Mouse (Mus musculus): Measurements from ENCODE around the gene Pitpnb.
A peak's percentile ranks its signal among the peaks of the same experiment; 100 is the strongest.

Gene Pitpnb

DNA sequence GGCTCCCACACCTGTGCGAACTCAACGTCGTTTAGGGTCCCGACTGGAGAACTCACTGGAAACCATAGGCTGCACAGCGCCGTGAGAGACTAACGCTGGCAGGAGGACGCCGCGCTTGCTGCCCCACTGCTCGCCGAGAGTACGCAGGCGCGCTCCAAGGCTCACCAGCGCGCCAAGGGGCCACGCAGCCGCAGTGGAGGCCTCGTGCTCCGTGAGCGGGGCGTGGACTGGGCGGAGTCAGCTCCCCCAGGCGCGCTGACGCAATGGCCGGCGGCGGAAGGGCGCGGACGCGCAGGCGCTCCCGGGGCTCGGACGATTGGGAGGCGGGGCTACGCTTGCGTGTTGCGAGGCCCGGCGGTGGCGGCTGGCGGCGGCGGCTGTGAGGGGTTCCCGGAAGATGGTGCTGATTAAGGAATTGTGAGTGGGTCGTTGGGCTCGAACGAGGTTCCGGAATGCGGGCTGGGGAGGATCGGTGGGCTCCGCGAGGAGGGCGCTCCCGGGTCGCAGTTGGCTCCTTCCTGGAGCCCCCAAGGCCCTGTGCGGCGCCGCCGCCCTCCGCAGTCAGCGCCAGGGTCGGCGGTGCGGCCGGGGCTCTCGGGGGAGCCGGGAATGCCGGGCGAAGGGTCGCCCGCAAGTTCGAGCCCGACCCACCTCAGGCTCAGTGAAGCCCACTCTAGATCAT lies at the start of gene Pitpnb:
Gene Pitpnb (plus strand): TSS at position 347 of the 682 bp plus-strand sequence.
- peak; percentile 96 to 99 for DNase-seq (ENCODE audit: low spot score in 2 of 2)

DNA sequence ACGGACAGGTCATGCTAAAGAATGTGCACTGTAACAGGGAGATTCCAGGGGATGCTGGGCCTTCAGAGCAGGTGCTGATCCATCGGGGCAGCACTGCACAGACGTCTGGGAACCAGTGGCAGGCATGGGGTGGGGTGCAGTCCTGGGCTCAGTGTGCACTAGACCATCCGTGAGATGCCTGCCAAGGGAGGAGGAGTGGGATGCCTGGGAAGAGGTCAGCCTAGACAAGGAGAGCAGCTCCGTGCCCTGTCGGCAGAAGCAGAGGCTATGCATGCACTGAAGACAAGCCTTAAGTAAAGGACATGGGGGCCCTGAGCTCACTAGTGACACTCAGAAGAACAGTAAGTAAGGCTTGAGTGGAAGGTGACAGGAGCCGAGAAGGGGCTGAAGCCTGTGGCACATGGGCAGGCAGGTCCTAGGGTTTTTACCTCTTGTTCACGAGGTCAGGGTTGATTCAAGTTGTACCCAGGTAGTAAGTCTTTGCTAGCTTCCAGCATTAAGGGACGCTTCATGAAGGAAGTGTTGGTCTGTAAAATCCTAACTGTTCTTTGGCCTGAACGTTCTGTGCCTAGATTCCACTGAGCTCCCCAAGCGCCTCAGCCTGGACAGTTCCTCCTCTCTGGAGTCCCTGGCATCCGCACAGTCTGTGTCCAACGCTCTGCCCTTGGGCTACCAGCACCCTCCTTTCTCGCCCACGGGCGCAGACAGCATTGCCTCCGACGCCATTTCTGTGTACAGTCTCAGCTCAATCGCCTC lies 46.0 kb upstream of the Pitpnb start:
- DNase-seq (ENCODE audit: low spot score in 2 of 2) = no peak

DNA sequence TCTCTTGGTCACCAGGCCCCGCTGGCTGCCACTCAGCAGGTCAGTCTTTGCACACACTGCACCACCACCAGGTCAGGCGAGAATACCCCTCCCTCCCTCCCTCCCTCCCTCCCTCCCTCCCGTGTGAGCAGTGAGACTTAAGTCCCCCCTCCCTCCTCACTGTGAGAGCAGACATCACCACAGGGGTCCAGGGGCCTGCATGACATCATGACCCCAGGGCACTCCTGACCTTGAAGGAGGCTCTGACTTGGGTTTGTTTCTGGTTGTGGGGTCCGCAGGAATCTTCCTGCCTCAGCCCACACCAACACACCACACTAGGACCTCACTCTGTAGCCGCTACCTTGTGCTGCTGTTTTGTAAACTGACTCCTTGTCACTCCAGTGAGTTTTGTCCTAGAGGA lies 43.0 kb upstream of the Pitpnb start:
- DNase-seq (ENCODE audit: low spot score in 2 of 2) = no peak

DNA sequence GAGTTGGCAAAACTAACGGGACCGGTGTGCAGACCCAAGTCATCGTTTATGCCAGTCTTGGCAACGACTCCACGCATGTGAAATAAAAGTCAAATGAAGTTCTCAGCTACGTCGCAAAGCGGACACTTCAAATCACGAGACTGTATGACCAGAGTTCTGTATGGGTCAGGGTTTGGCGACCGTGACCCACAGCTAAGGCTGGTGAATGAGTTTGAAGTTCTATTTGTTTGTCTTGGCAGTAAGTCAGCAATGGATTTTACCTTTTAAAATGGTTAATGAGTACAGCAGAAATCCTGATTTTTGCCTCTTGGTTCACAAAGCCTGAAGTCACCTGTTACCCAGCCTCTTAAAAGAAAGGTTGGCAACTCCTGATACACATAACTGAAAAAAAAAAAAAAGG lies 42.1 kb upstream of the Pitpnb start:
- DNase-seq (ENCODE audit: low spot score in 2 of 2) = no peak

DNA sequence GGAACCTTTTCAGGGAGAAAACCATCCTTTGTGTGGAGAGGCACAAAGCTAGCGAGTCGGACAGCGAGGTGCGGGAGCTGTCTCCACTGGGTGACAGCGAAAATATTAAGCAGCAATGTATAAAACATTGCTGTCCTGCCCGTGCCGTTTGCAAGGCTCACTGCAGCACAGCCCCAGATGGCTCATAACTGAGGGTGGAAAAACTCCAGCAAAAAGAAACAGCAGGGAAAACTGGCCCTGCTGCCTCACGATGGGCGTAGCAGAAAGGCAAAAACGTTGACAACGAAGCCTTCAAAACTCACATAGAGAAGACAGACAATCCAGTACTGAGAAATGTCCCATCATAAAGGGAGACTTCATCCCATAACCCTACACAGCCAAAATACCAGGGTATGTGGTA lies 40.5 kb upstream of the Pitpnb start:
- DNase-seq (ENCODE audit: low spot score in 2 of 2) = no peak

DNA sequence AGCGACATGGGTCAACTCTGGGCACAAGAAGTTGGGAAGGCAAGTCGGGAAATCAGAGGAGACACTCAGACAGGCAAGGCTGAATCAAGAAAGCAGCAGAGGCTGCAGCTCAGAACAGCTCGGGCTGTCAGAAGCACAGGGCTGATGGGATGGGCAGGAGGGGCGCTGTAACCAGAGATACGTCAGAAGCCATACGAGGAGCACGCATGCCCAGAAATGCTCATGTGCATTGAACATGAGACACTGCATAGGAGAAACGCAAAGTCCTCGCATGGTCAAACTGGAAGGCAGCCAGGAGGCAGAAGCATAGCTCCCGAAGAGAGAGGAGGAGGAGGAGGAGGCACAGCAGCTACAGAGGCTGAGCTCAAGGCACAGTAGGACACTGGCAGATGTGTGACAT lies 38.9 kb upstream of the Pitpnb start:
- no peak for DNase-seq (ENCODE audit: low spot score in 2 of 2)

DNA sequence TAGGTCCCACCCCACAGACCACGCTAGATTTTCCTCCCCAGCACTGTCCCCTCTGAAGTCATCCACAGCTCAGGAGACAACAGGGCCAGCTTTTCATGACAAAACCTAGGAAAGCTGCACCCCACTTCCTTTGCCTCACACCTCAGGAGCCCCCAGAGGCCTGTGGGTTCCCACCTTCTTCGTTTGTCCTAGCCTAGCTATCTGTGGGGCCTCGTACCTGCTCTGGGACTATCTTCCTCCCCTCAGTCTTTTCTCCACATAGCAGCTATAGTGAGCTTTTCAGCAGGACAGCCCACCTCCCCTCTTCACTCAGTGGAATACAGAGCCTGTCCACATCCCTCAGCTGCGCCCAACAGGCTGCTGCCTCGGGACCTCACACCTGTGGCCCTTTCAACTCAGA lies 32.8 kb upstream of the Pitpnb start:
- DNase-seq (ENCODE audit: low spot score in 2 of 2) = no peak

DNA sequence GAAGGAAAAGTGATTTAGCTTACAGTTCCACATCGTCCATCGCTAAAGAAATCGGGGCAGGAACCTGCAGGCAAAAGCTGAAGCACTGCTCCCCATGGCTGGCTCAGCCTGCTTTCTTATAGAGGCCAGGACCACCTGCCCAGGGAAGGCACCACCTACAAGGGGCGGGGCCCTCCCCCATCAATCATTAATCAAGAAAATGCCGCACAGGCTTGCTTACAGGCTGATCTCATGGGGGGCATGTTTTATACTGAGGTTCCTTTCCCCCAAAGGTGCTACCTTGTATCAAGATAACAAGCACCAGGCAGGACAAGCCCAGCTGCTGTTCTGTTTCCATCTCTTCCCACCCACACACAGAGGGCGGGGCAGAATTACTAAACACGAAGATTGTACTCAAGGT lies 31.9 kb upstream of the Pitpnb start:
- DNase-seq (ENCODE audit: low spot score in 2 of 2) = no peak

DNA sequence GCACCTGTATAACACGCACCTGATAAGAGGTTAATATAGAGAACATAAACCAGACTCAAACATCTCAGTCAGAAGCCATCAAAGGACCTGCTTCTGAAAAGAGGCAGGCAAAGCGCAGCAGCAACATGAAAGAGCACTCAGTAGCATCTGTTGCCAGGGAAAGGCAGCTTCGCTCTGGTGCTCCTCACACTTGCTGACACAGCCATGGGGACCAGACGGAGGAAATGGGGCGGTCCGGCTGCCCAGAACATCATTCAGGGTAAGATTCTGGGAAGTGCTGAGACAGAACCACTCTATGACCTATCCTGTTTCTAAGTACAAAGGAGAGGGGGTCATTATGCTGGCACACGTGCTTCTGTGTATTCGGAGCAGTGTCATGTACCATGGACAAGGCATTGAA lies 29.8 kb upstream of the Pitpnb start:
- peak in 1 of 2 experiments; percentile 14 for DNase-seq (ENCODE audit: low spot score in 2 of 2)

DNA sequence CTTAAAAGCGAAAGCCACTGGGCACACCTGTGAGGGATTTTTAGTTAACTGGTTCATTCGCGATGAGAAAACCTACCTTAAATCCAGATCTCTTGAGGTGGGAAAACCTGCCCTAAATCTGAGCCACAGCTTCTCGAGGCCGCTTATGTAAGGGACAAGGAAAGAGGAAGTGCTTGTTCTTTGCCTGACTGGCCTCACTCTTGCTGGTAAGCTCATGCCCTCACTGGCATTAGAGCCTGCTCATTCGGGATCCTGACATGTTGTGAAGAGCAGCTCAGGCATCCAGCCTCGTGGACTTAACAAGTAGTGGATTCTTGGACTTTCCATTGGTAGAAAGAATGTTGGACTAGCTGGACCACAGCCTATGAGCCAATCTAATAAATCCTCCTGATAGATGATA lies 28.8 kb upstream of the Pitpnb start:
- DNase-seq (ENCODE audit: low spot score in 2 of 2) = no peak

DNA sequence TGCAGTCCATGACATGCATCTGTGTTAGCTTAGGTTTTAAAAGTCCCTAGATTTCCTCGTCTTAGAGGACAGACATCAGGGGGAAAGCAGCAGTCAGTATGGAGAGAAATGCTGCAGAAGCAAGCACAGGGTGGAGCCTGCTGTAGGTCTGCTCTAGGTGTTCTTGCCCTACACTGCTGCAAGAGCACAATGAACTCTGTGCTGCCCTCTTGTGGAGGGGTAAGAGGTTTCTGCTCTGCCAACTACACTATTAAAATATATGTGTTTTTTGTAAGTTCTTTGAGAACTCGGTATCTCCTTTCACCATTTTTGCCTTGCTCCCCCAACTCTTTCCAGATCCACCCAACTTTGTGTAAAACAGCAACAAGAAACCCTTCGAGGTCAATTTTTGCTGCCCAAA lies 25.8 kb upstream of the Pitpnb start:
- no peak for DNase-seq (ENCODE audit: low spot score in 2 of 2)

DNA sequence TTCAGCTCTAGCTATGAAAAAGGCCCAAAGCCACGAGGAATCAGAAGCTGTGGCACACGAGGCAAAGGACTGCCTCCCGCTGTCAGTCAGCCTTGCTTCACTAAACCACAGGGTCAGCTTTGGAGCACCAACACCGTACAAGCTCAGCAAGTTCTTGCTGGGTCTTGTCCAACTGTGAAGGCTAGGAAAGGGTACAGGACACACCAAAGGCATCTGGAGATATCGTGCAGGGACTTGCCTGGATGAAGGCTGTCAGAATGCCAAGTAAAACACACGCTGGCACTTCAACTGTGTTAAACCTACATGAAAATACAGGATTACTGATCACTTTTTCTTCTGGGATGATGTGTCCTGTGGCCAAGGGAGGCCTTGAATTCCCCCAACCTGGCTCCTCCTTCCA lies 20.4 kb upstream of the Pitpnb start:
- DNase-seq (ENCODE audit: low spot score in 2 of 2) = no peak

DNA sequence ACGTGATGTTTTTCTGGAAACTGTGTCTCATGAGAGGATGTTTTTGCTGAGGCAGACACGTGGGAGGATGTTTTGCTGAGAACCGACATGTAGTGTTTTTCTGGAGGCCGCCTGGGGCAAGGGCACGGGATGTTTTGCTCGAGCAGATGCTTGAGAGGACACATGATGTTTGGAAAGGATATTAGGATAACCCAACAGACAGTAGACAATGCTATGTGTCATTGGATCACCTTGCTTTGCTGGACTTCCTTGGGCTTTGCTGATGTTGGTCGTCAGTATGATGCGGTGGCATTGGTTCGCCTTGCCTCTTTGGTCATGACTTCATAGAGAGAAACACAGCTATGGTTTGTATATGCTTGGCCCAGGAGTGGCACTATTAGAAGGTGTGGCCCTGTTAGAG lies 16.7 kb upstream of the Pitpnb start:
- no peak for DNase-seq (ENCODE audit: low spot score in 2 of 2)

DNA sequence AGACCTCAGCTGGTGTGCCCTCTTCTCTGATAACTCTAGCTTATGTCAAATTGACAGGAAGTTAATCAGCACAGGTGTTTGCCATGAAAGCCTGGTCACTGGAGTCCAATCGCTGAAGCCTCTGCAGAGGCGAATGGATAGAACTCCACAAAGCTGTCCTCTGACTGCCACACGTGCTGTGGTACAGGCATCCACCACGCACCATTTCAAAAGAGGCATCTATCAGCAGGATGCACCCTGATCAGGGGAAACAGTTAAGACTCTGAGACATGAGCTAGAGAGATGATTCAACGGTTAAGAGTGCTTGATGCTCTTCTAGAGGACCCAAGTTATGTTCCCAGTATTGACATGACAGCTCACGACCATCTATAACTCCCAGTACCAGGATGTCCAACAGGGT lies 15.5 kb upstream of the Pitpnb start:
- no peak for DNase-seq (ENCODE audit: low spot score in 2 of 2)

DNA sequence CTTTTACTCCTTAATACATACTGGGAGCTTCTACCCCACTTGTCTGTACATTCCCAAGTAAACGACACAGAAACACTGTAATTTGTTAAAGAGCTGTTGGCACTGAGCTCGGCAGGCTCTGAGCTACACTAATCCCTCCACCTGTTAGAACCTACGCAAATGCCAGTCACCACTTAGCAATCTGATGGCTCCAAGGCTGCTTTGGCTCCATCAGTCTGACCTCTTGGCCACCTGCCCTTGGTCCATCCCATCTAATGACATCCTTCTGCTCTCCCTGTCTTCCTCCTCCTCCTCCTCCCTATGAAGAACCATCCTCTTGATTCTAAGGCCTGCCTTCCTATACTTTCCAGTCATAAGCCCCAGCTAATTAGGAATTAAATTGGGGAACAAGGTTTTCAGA lies 13.0 kb upstream of the Pitpnb start:
- no peak for DNase-seq (ENCODE audit: low spot score in 2 of 2)

DNA sequence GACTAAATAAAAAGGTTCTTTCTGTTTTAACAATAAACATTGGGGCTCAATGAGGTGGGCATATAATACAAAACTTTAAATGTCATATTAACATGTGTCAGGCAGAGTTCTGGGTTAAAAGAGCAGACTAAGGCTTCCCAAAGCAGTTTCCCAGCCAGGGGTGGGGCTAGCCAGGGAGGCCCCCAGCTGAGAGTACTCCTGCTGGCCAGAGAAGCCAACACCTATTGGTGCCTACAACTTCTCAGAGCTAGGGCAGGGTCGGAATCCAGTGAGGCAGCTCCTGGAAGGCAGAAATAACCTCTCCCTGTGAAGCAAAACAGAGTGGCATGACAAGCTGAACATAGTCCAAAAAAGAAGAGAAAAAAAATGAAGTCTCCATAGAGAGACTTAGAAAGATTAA lies 11.6 kb upstream of the Pitpnb start:
- DNase-seq (ENCODE audit: low spot score in 2 of 2) = no peak

DNA sequence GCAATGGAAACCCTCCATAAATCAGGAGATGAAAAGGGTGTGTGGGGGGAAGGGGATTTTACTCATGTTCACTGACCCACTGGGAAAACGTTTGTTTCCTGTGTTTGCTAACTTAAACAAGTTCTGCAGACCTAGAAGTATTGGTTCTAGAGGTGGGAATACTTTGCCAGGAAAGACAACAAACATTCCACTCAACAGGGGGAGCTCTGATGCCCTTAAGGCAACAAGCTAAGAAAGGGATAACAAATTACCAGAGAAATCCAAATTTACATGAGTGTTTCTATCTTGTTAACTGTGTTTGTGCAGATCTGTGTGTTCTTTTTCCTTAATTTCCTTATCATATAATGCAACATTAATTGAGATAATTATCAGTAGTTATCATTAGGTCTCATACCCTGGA lies 4.8 kb upstream of the Pitpnb start:
- DNase-seq (ENCODE audit: low spot score in 2 of 2) = no peak

DNA sequence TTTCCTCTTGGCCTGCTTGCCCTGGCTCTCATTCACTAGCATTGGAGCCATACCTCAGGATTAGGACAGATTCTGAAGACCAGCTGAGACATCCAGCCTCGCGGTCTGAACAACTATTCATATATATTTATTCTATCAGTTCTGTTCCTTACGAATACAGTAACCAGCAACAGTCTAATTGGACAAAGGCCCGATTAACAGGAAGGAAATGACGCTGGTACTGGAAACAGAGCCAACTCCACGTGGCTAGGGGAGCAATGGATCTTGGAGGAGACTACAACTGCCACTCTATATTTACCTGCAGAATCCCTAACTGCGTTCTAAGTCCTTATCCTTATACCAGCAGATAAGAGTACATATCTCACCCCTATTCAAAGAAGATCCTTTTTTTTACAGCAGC lies 3.1 kb upstream of the Pitpnb start:
- no peak for DNase-seq (ENCODE audit: low spot score in 2 of 2)

DNA sequence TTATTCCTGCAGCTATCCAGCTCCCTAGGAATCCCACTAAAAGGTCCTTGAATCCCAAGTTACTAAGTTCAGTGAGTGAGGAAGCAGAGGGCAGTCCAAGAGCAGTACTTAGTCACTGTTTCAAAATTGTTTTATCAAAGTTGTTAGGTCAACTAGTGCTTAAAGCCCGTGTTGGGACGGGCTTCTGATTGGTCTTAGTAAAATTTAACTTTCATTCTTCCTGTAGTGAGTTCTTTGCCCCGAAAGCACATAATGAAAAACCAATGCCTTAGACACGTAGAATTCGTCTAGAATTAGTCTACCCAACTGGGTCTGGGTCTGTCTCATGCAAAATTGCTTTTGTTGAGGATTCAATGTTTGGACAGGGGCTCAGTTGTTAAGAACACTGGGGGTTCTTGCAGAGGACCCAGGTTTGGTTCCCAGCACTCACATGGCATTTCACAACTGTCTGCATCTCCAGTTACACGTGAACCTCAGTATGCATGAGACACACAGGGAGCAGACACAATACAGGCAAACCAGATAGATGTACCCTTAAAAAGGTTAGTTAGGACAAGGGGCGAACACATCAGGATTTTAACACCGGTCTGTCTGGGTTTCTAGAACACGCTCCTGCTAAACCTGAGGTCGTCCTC lies 664 bp upstream of the Pitpnb start:
- no peak for DNase-seq (ENCODE audit: low spot score in 2 of 2)

DNA sequence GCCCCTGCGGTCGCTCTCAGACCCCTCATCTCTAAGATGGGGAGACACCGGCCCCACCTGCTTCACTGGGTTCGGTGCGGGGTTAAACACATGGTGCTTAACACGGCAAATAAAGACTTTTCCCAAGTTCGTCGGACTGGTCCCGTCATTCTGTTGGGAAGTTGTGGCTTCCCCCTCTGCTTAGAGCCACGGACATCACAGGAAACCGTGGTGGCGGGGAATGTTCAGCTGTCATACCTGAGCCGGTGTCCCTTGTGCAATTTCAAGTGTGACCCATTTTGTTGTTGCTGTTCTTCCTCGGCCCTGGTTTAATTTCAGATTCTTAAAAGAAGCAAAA lies 504 bp downstream of the Pitpnb start:
- DNase-seq (ENCODE audit: low spot score in 2 of 2) = no peak

DNA sequence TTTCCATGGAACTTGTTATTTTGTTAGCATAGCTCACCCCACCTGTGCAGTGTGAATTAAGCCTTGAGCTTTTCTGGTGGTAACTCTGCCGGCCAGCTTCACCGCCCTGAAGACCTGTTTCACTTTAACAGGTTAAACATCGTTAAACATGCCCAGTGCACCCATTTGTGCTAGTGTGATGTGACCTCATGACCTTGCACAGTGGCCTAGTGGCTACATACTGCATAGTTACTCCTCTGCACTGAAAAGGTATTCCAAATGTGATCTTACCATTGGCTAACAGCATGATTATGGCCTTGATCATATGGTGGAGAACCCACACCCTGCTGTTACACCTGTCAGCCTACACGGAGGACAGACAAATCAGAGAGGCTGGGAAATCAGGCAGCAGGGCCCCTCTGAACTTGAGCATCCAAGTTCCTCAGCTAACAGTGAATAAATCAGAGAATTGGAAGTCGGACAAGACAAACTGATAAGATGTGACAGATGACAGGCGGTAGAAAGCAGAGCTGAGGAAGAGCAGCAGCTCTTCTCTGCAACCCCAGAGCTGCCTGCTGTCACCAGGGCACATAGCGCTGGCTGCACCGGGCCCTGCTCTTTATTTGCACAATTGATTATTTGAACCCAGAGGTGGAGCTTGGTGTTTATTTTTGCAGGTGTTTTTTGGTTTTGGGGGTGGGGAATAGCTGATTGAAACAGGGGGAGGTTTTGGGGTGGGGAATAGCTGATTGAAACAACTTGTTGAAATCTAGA lies 5.6 kb downstream of the Pitpnb start:
- no peak for DNase-seq (ENCODE audit: low spot score in 2 of 2)

DNA sequence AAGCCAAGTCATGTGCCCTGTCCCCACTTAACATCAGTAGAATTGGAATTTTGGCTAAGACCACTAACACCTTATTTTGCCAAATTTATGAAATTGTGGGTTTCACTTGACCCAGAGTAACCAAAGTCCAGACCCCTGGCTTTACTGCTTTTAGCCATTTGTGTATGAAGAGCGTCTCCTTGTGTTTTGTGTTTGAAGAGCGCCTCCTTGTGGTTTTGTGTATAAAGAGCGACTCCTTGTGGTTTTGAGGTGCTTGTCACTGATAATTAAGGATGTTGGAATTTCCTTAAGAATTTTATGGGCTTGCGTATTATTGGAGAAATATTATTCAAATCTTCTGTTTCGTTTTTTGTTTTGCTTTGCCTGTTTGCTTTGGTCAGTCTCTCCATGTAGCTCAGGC lies 11.0 kb downstream of the Pitpnb start:
- peak in 1 of 2 experiments; percentile 53 for DNase-seq (ENCODE audit: low spot score in 2 of 2)

Data from thymus, postnatal 10 days (tissue).